Mouse (Mus musculus): ENCODE measurements around the gene Olfr920. TPM values are rescaled to one million over a fixed set of nuclear protein-coding genes. Genes with fewer than 3 reads are reported as not detected.

Gene Olfr920
- polyA plus RNA-seq (2015; fragmentation: Nextera tagmentation; extraction: Ambion mirVana) = not detected in 2 replicates

GRCm38 (mm10) chr9:38751999-38752398 is at the start of gene Olfr920:
Gene Olfr920 (plus strand): TSS chr9:38752299.
- no peaks in the 10 kb centered on the region for H3K36me3 ChIP-seq (ENCODE audit: control insufficient read depth, insufficient read depth, low read length)
- no peak within 1 kb of the TSS for H3K27ac ChIP-seq (ENCODE audit: low read length)
- no peak for ATAC-seq (ENCODE audit: low read depth)

GRCm38 (mm10) chr9:38718102-38718501 is 34.0 kb upstream of the Olfr920 start, which contains the start of gene Vwa5a:
Gene Vwa5a (plus strand): TSS chr9:38718268.
- Histone ChIP-seq H3K9me3 (ENCODE audit: control insufficient read depth, low read length) (no peaks in the 10 kb centered on the region), H3K36me3 (ENCODE audit: control insufficient read depth, insufficient read depth, low read length) (peaks cover 2% of the 10 kb centered on the region; the same call in 1 of the 2 replicates), H3K4me3 (ENCODE audit: low read length) (peak within 1 kb of the TSS; percentile 68), H3K27ac (ENCODE audit: low read length) (peak within 1 kb of the TSS; percentile 64), H3K4me1 (replicated peaks; ENCODE audit: control insufficient read depth, insufficient read depth, low read length) (peaks cover 4% of the 10 kb centered on the region; the same call in 1 of the 2 replicates), H3K27me3 (ENCODE audit: control insufficient read depth, insufficient read depth, low read depth, low read length) (no peaks in the 10 kb centered on the region), H3K9ac (ENCODE audit: low read length) (peak within 1 kb of the TSS; percentile 72), H3K4me2 (ENCODE audit: low read depth, low read length) (peak within 1 kb of the TSS; percentile 68)
- peak; percentile 94 for ATAC-seq (ENCODE audit: low read depth)
- WGBS = 2% methylated on average over 4 of the region's 4 CpGs

More at GRCm38 (mm10) chr9:38751999-38752398, at the start of gene Olfr920:
- Histone ChIP-seq H3K9ac (ENCODE audit: low read length) (no peak within 1 kb of the TSS), H3K4me3 (ENCODE audit: low read length) (no peak within 1 kb of the TSS), H3K27me3 (ENCODE audit: control insufficient read depth, insufficient read depth, low read depth, low read length) (no peaks in the 10 kb centered on the region), H3K4me1 (replicated peaks; ENCODE audit: control insufficient read depth, insufficient read depth, low read length) (no peaks in the 10 kb centered on the region), H3K4me2 (ENCODE audit: low read depth, low read length) (no peak within 1 kb of the TSS), H3K9me3 (ENCODE audit: control insufficient read depth, low read length) (no peaks in the 10 kb centered on the region)
- 91% methylated on average over 1 of the region's 1 CpGs for WGBS

GRCm38 (mm10) chr9:38718927-38719441 is 33.1 kb upstream of the Olfr920 start:
- Histone ChIP-seq H3K27ac (ENCODE audit: low read length) (no peak overlapping the region), H3K9ac (ENCODE audit: low read length) (peak overlapping the region; percentile 72), H3K36me3 (ENCODE audit: control insufficient read depth, insufficient read depth, low read length) (peaks cover 7% of the 10 kb centered on the region; the same call in 1 of the 2 replicates), H3K9me3 (ENCODE audit: control insufficient read depth, low read length) (no peaks in the 10 kb centered on the region), H3K4me3 (ENCODE audit: low read length) (peak overlapping the region; percentile 68), H3K4me1 (replicated peaks; ENCODE audit: control insufficient read depth, insufficient read depth, low read length) (peaks cover 4% of the 10 kb centered on the region; the same call in 1 of the 2 replicates), H3K4me2 (ENCODE audit: low read depth, low read length) (peak overlapping the region; percentile 68), H3K27me3 (ENCODE audit: control insufficient read depth, insufficient read depth, low read depth, low read length) (no peaks in the 10 kb centered on the region)
- peak; percentile 64 for ATAC-seq (ENCODE audit: low read depth)
- WGBS = 6% methylated on average over 3 of the region's 3 CpGs

GRCm38 (mm10) chr9:38724044-38724443 is 28.1 kb upstream of the Olfr920 start:
- WGBS = 90% methylated on average over 1 of the region's 1 CpGs
- Histone ChIP-seq H3K27ac (ENCODE audit: low read length) (no peak overlapping the region), H3K36me3 (ENCODE audit: control insufficient read depth, insufficient read depth, low read length) (peaks cover 14% of the 10 kb centered on the region), H3K9ac (ENCODE audit: low read length) (no peak overlapping the region), H3K4me2 (ENCODE audit: low read depth, low read length) (no peak overlapping the region), H3K9me3 (ENCODE audit: control insufficient read depth, low read length) (no peaks in the 10 kb centered on the region), H3K4me1 (replicated peaks; ENCODE audit: control insufficient read depth, insufficient read depth, low read length) (peaks cover 4% of the 10 kb centered on the region; the same call in 1 of the 2 replicates), H3K27me3 (ENCODE audit: control insufficient read depth, insufficient read depth, low read depth, low read length) (no peaks in the 10 kb centered on the region), H3K4me3 (ENCODE audit: low read length) (no peak overlapping the region)
- no peak for ATAC-seq (ENCODE audit: low read depth)

GRCm38 (mm10) chr9:38728218-38728617 is 23.9 kb upstream of the Olfr920 start:
- H3K36me3 ChIP-seq (ENCODE audit: control insufficient read depth, insufficient read depth, low read length) = peaks cover 11% of the 10 kb centered on the region
- no peak overlapping the region for H3K27ac ChIP-seq (ENCODE audit: low read length)
- H3K4me1 ChIP-seq (replicated peaks; ENCODE audit: control insufficient read depth, insufficient read depth, low read length) = no peaks in the 10 kb centered on the region
- H3K4me3 ChIP-seq (ENCODE audit: low read length) = no peak overlapping the region
- no peak overlapping the region for H3K4me2 ChIP-seq (ENCODE audit: low read depth, low read length)
- no peaks in the 10 kb centered on the region for H3K9me3 ChIP-seq (ENCODE audit: control insufficient read depth, low read length)
- H3K27me3 ChIP-seq (ENCODE audit: control insufficient read depth, insufficient read depth, low read depth, low read length) = no peaks in the 10 kb centered on the region
- no peak for ATAC-seq (ENCODE audit: low read depth)
- H3K9ac ChIP-seq (ENCODE audit: low read length) = no peak overlapping the region
- 73% methylated on average over 3 of the region's 3 CpGs for WGBS

- no peak overlapping the region for H3K9ac ChIP-seq (ENCODE audit: low read length)
- H3K27ac ChIP-seq (ENCODE audit: low read length) = no peak overlapping the region
- no peaks in the 10 kb centered on the region for H3K9me3 ChIP-seq (ENCODE audit: control insufficient read depth, low read length)
- no peak overlapping the region for H3K4me3 ChIP-seq (ENCODE audit: low read length)
- ATAC-seq (ENCODE audit: low read depth) = no peak
- H3K36me3 ChIP-seq (ENCODE audit: control insufficient read depth, insufficient read depth, low read length) = no peaks in the 10 kb centered on the region
- WGBS = 73% methylated on average over 1 of the region's 1 CpGs
- no peaks in the 10 kb centered on the region for H3K27me3 ChIP-seq (ENCODE audit: control insufficient read depth, insufficient read depth, low read depth, low read length)
- H3K4me2 ChIP-seq (ENCODE audit: low read depth, low read length) = no peak overlapping the region
- no peaks in the 10 kb centered on the region for H3K4me1 ChIP-seq (replicated peaks; ENCODE audit: control insufficient read depth, insufficient read depth, low read length)
Measured at GRCm38 (mm10) chr9:38741408-38741807, 10.7 kb upstream of the Olfr920 start.

GRCm38 (mm10) chr9:38744619-38745315 is 7.3 kb upstream of the Olfr920 start:
- Histone ChIP-seq H3K4me2 (ENCODE audit: low read depth, low read length) (no peak overlapping the region), H3K27me3 (ENCODE audit: control insufficient read depth, insufficient read depth, low read depth, low read length) (no peaks in the 10 kb centered on the region), H3K36me3 (ENCODE audit: control insufficient read depth, insufficient read depth, low read length) (no peaks in the 10 kb centered on the region), H3K27ac (ENCODE audit: low read length) (no peak overlapping the region), H3K9me3 (ENCODE audit: control insufficient read depth, low read length) (no peaks in the 10 kb centered on the region), H3K4me3 (ENCODE audit: low read length) (no peak overlapping the region), H3K4me1 (replicated peaks; ENCODE audit: control insufficient read depth, insufficient read depth, low read length) (no peaks in the 10 kb centered on the region), H3K9ac (ENCODE audit: low read length) (no peak overlapping the region)
- no peak for ATAC-seq (ENCODE audit: low read depth)
- 91% methylated on average over 4 of the region's 4 CpGs for WGBS

GRCm38 (mm10) chr9:38772768-38773167 is 20.7 kb downstream of the Olfr920 start, which contains the start of gene Olfr921:
Gene Olfr921 (plus strand): TSS chr9:38773068.
- Histone ChIP-seq H3K4me2 (ENCODE audit: low read depth, low read length) (no peak within 1 kb of the TSS), H3K4me3 (ENCODE audit: low read length) (no peak within 1 kb of the TSS), H3K4me1 (replicated peaks; ENCODE audit: control insufficient read depth, insufficient read depth, low read length) (no peaks in the 10 kb centered on the region), H3K36me3 (ENCODE audit: control insufficient read depth, insufficient read depth, low read length) (no peaks in the 10 kb centered on the region), H3K9me3 (ENCODE audit: control insufficient read depth, low read length) (no peaks in the 10 kb centered on the region), H3K27ac (ENCODE audit: low read length) (no peak within 1 kb of the TSS), H3K27me3 (ENCODE audit: control insufficient read depth, insufficient read depth, low read depth, low read length) (no peaks in the 10 kb centered on the region), H3K9ac (ENCODE audit: low read length) (no peak within 1 kb of the TSS)
- ATAC-seq (ENCODE audit: low read depth) = no peak

GRCm38 (mm10) chr9:38792689-38793088 is 40.6 kb downstream of the Olfr920 start:
- Histone ChIP-seq H3K27me3 (ENCODE audit: control insufficient read depth, insufficient read depth, low read depth, low read length) (no peaks in the 10 kb centered on the region), H3K9ac (ENCODE audit: low read length) (no peak overlapping the region), H3K27ac (ENCODE audit: low read length) (no peak overlapping the region), H3K4me1 (replicated peaks; ENCODE audit: control insufficient read depth, insufficient read depth, low read length) (no peaks in the 10 kb centered on the region), H3K9me3 (ENCODE audit: control insufficient read depth, low read length) (no peaks in the 10 kb centered on the region), H3K4me3 (ENCODE audit: low read length) (no peak overlapping the region), H3K4me2 (ENCODE audit: low read depth, low read length) (no peak overlapping the region), H3K36me3 (ENCODE audit: control insufficient read depth, insufficient read depth, low read length) (no peaks in the 10 kb centered on the region)
- WGBS = 74% methylated on average over 2 of the region's 2 CpGs
- no peak for ATAC-seq (ENCODE audit: low read depth)
